Mouse (Mus musculus): Measurements from ENCODE around the gene Btbd9. TPM values are rescaled to one million over a fixed set of nuclear protein-coding genes. Genes with fewer than 3 reads are reported as not detected.

Btbd9 gene
- polyA plus RNA-seq, 1 experiment from 2014 or later: 40.6 TPM

- Histone ChIP-seq H3K36me3 (replicated peaks; ENCODE audit: control insufficient read depth, insufficient read depth, low read depth, low read length) (no peaks in the 10 kb centered on the region), H3K9ac (replicated peaks; ENCODE audit: low read length) (no peak overlapping the region), H3K9me3 (replicated peaks; ENCODE audit: control insufficient read depth, low read length) (no peaks in the 10 kb centered on the region), H3K27me3 (ENCODE audit: control insufficient read depth, insufficient read depth, low read length) (no peaks in the 10 kb centered on the region), H3K27ac (replicated peaks; ENCODE audit: low read depth, low read length) (no peak overlapping the region), H3K4me2 (ENCODE audit: low read depth, low read length) (no peak overlapping the region), H3K4me1 (ENCODE audit: control insufficient read depth, insufficient read depth, low read length) (no peaks in the 10 kb centered on the region), H3K4me3 (ENCODE audit: low read depth, low read length) (no peak overlapping the region)
- 81% methylated on average over 2 of the region's 2 CpGs for WGBS
- DNase-seq (ENCODE audit: low spot score) (no peak), ATAC-seq (replicated peaks; ENCODE audit: insufficient number of reproducible peaks, low FRiP score, low TSS enrichment, low read depth) (no peak)
These were observed 394.2 kb downstream of the Btbd9 start for GRCm38 (mm10) chr17:30182063-30182462.

- Histone ChIP-seq H3K4me2 (ENCODE audit: low read depth, low read length) (no peak overlapping the region), H3K4me1 (ENCODE audit: control insufficient read depth, insufficient read depth, low read length) (no peaks in the 10 kb centered on the region), H3K27ac (replicated peaks; ENCODE audit: low read depth, low read length) (no peak overlapping the region), H3K27me3 (ENCODE audit: control insufficient read depth, insufficient read depth, low read length) (no peaks in the 10 kb centered on the region), H3K9me3 (replicated peaks; ENCODE audit: control insufficient read depth, low read length) (no peaks in the 10 kb centered on the region), H3K9ac (replicated peaks; ENCODE audit: low read length) (no peak overlapping the region), H3K36me3 (replicated peaks; ENCODE audit: control insufficient read depth, insufficient read depth, low read depth, low read length) (no peaks in the 10 kb centered on the region), H3K4me3 (ENCODE audit: low read depth, low read length) (no peak overlapping the region)
- DNase-seq (ENCODE audit: low spot score) (no peak), ATAC-seq (replicated peaks; ENCODE audit: insufficient number of reproducible peaks, low FRiP score, low TSS enrichment, low read depth) (no peak)
- WGBS: 91% methylated on average over 4 of the region's 4 CpGs
These were observed 394.7 kb downstream of the Btbd9 start for GRCm38 (mm10) chr17:30181554-30181953.

- H3K36me3 ChIP-seq (replicated peaks; ENCODE audit: control insufficient read depth, insufficient read depth, low read depth, low read length): no peaks in the 10 kb centered on the region
- no peak overlapping the region for H3K4me3 ChIP-seq (ENCODE audit: low read depth, low read length)
- no peak overlapping the region for H3K27ac ChIP-seq (replicated peaks; ENCODE audit: low read depth, low read length)
- no peak overlapping the region for H3K4me2 ChIP-seq (ENCODE audit: low read depth, low read length)
- H3K9me3 ChIP-seq (replicated peaks; ENCODE audit: control insufficient read depth, low read length): no peaks in the 10 kb centered on the region
- no peaks in the 10 kb centered on the region for H3K4me1 ChIP-seq (ENCODE audit: control insufficient read depth, insufficient read depth, low read length)
- no peak overlapping the region for H3K9ac ChIP-seq (replicated peaks; ENCODE audit: low read length)
- no peaks in the 10 kb centered on the region for H3K27me3 ChIP-seq (ENCODE audit: control insufficient read depth, insufficient read depth, low read length)
- WGBS: 86% methylated on average over 6 of the region's 6 CpGs
- ATAC-seq (replicated peaks; ENCODE audit: insufficient number of reproducible peaks, low FRiP score, low TSS enrichment, low read depth) (no peak), DNase-seq (ENCODE audit: low spot score) (no peak)
These were observed 396.1 kb downstream of the Btbd9 start for GRCm38 (mm10) chr17:30180197-30180596.

GRCm38 (mm10) chr17:30178402-30178801, 397.9 kb downstream of the Btbd9 start:
- Histone ChIP-seq H3K9ac (replicated peaks; ENCODE audit: low read length) (no peak overlapping the region), H3K9me3 (replicated peaks; ENCODE audit: control insufficient read depth, low read length) (no peaks in the 10 kb centered on the region), H3K27me3 (ENCODE audit: control insufficient read depth, insufficient read depth, low read length) (no peaks in the 10 kb centered on the region), H3K4me2 (ENCODE audit: low read depth, low read length) (no peak overlapping the region), H3K36me3 (replicated peaks; ENCODE audit: control insufficient read depth, insufficient read depth, low read depth, low read length) (no peaks in the 10 kb centered on the region), H3K4me1 (ENCODE audit: control insufficient read depth, insufficient read depth, low read length) (no peaks in the 10 kb centered on the region), H3K4me3 (ENCODE audit: low read depth, low read length) (no peak overlapping the region), H3K27ac (replicated peaks; ENCODE audit: low read depth, low read length) (no peak overlapping the region)
- no peak for ATAC-seq (replicated peaks; ENCODE audit: insufficient number of reproducible peaks, low FRiP score, low TSS enrichment, low read depth)
- DNase-seq (ENCODE audit: low spot score): no peak
- WGBS: 96% methylated on average over 1 of the region's 1 CpGs

- H3K4me3 ChIP-seq (ENCODE audit: low read depth, low read length): no peak overlapping the region
- WGBS: 93% methylated on average over 4 of the region's 4 CpGs
- DNase-seq (ENCODE audit: low spot score) (no peak), ATAC-seq (replicated peaks; ENCODE audit: insufficient number of reproducible peaks, low FRiP score, low TSS enrichment, low read depth) (no peak)
- no peak overlapping the region for H3K4me2 ChIP-seq (ENCODE audit: low read depth, low read length)
- no peaks in the 10 kb centered on the region for H3K27me3 ChIP-seq (ENCODE audit: control insufficient read depth, insufficient read depth, low read length)
- H3K4me1 ChIP-seq (ENCODE audit: control insufficient read depth, insufficient read depth, low read length): no peaks in the 10 kb centered on the region
- H3K9me3 ChIP-seq (replicated peaks; ENCODE audit: control insufficient read depth, low read length): no peaks in the 10 kb centered on the region
- H3K9ac ChIP-seq (replicated peaks; ENCODE audit: low read length): no peak overlapping the region
- no peaks in the 10 kb centered on the region for H3K36me3 ChIP-seq (replicated peaks; ENCODE audit: control insufficient read depth, insufficient read depth, low read depth, low read length)
- H3K27ac ChIP-seq (replicated peaks; ENCODE audit: low read depth, low read length): no peak overlapping the region
These were observed 398.9 kb downstream of the Btbd9 start for GRCm38 (mm10) chr17:30177435-30177834.

Other genes with a start within 250 kb of the Btbd9 start
- 1.3 and 1.5 TPM in 2 replicates for gene Dnah8, start 47.9 kb upstream of the Btbd9 start, polyA plus RNA-seq (2014; fragmentation: Nextera tagmentation; extraction: Ambion mirVana)
- 268 and 275 TPM in 2 replicates for gene Glo1, start 50.4 kb upstream of the Btbd9 start, polyA plus RNA-seq (2014; fragmentation: Nextera tagmentation; extraction: Ambion mirVana)